Mouse (Mus musculus): ENCODE data around the gene Elf3.
A peak's percentile ranks its signal among the peaks of the same experiment; 100 is the strongest.
"Not testable (repeated sequence)": the region's sequence is repeated elsewhere in the genome, so short reads cannot be mapped to it uniquely, and the experiment has no call there.

Gene Elf3

GRCm38 (mm10) chr1:135237131-135237851 lies 21.1 kb downstream of the Elf3 start:
- no peak for DNase-seq (ENCODE audit: low read depth, low spot score)

GRCm38 (mm10) chr1:135234771-135235170 lies 23.6 kb downstream of the Elf3 start:
- DNase-seq (ENCODE audit: low read depth, low spot score): no peak

- no peak for DNase-seq (ENCODE audit: low read depth, low spot score)
These were observed 24.4 kb downstream of the Elf3 start for GRCm38 (mm10) chr1:135233961-135234360.

- not testable (repeated sequence) for DNase-seq (ENCODE audit: low read depth, low spot score)
These were observed 26.5 kb downstream of the Elf3 start for GRCm38 (mm10) chr1:135231878-135232277.

GRCm38 (mm10) chr1:135227339-135227950 lies 30.9 kb downstream of the Elf3 start:
- no peak for DNase-seq (ENCODE audit: low read depth, low spot score)

- DNase-seq (ENCODE audit: low read depth, low spot score): no peak
These were observed 33.3 kb downstream of the Elf3 start for GRCm38 (mm10) chr1:135224981-135225604.

GRCm38 (mm10) chr1:135224147-135224546 lies 34.2 kb downstream of the Elf3 start:
- no peak for DNase-seq (ENCODE audit: low read depth, low spot score)

- DNase-seq (ENCODE audit: low read depth, low spot score): no peak
These were observed 40.6 kb downstream of the Elf3 start for GRCm38 (mm10) chr1:135217607-135218233.

GRCm38 (mm10) chr1:135213772-135214640 lies 44.4 kb downstream of the Elf3 start:
- DNase-seq (ENCODE audit: low read depth, low spot score): no peak

- no peak for DNase-seq (ENCODE audit: low read depth, low spot score)
These were observed 47.9 kb downstream of the Elf3 start for GRCm38 (mm10) chr1:135210421-135210820.

- DNase-seq (ENCODE audit: low read depth, low spot score): no peak
These were observed 49.7 kb downstream of the Elf3 start for GRCm38 (mm10) chr1:135208716-135209115.

GRCm38 (mm10) chr1:135206586-135207339 lies 51.6 kb downstream of the Elf3 start:
- DNase-seq (ENCODE audit: low read depth, low spot score): no peak

GRCm38 (mm10) chr1:135205257-135205656 lies 53.1 kb downstream of the Elf3 start:
- DNase-seq (ENCODE audit: low read depth, low spot score): no peak

- peak; percentile 43 for DNase-seq (ENCODE audit: low read depth, low spot score)
These were observed 53.9 kb downstream of the Elf3 start for GRCm38 (mm10) chr1:135204196-135205126.

Data from c-Kit-negative CD71-positive TER-119-positive erythroid progenitor cells, embryonic 14.5 days (primary cell).